Mouse (Mus musculus) heart, embryonic 14.5 days (tissue): ENCODE measurements around the gene Six5. TPM values are rescaled to one million over a fixed set of nuclear protein-coding genes. Genes with fewer than 3 reads are reported as not detected.
A peak's percentile ranks its signal among the peaks of the same experiment; 100 is the strongest.

Source experiments
- ATAC-seq: fragments of 200-750 bp; cut with Nextera tagmentation; 2 replicates; pipeline ENCODE4 v1.8.0; 2017; ENCODE audit warnings: low read depth, moderate TSS enrichment; ENCODE audit not compliant: insufficient number of reproducible peaks, insufficient read depth, low FRiP score
- H3K27ac ChIP-seq, 2 experiments: fragments of 200-500 bp in 1 of 2; fragments of 300-500 bp in 1 of 2; sonication (generic) in 1 of 2; replicated peaks in 1 of 2; 2 replicates each; pipeline ENCODE4 v1.5.1; 2012 to 2014; ENCODE audit warnings: low read depth in 2 of 2, low read length in 2 of 2, control low read depth in 1 of 2, mild to moderate bottlenecking in 1 of 2, mixed read lengths in 1 of 2; ENCODE audit not compliant: control insufficient read depth in 1 of 2, insufficient read depth in 1 of 2
- H3K27me3 ChIP-seq: fragments of 300-500 bp; sonication (generic); 2 replicates; pipeline ENCODE4 v1.6.1; 2014; ENCODE audit warnings: mild to moderate bottlenecking, low read length, control low read depth; ENCODE audit not compliant: control insufficient read depth, insufficient read depth
- H3K36me3 ChIP-seq: fragments of 300-500 bp; sonication (generic); 2 replicates; pipeline ENCODE4 v1.6.1; 2014; ENCODE audit warnings: mild to moderate bottlenecking, control low read depth, low read length, mixed read lengths; ENCODE audit not compliant: control insufficient read depth, insufficient read depth
- H3K4me1 ChIP-seq, 2 experiments: fragments of 200-500 bp in 1 of 2; fragments of 300-500 bp in 1 of 2; sonication (generic) in 1 of 2; 2 replicates each; pipeline ENCODE4 v1.6.1; 2012 to 2014; ENCODE audit warnings: low read length in 2 of 2, control low read depth in 1 of 2, mixed read lengths in 1 of 2; ENCODE audit not compliant: control insufficient read depth in 2 of 2, insufficient read depth in 2 of 2
- H3K4me2 ChIP-seq: fragments of 300-500 bp; sonication (generic); 2 replicates; pipeline ENCODE4 v1.6.1; 2014; ENCODE audit warnings: mild to moderate bottlenecking, low read length
- H3K4me3 ChIP-seq, 2 experiments: fragments of 200-500 bp in 1 of 2; fragments of 300-500 bp in 1 of 2; sonication (generic) in 1 of 2; 2 replicates each; pipeline ENCODE4 v1.5.1; 2012 to 2014; ENCODE audit warnings: low read length in 2 of 2, mild to moderate bottlenecking in 2 of 2, control low read depth in 1 of 2, low read depth in 1 of 2, moderate library complexity in 1 of 2; ENCODE audit not compliant: control insufficient read depth in 1 of 2, insufficient read depth in 1 of 2
- H3K9ac ChIP-seq: fragments of 300-500 bp; sonication (generic); 2 replicates; pipeline ENCODE4 v1.6.1; 2014; ENCODE audit warnings: mild to moderate bottlenecking, low read length
- H3K9me3 ChIP-seq: fragments of 300-500 bp; sonication (generic); 2 replicates; pipeline ENCODE4 v1.6.1; 2016; ENCODE audit warnings: low read length, control low read depth; ENCODE audit not compliant: control insufficient read depth
- WGBS: fragments of 180-500 bp; shearing (Covaris S2); extraction: QIAGEN DNeasy Blood & Tissue Kit; methylation state at CpG from one replicate; pipeline ENCODE4 v1.1.7; 2014; 5-methylcytosine and 5-hydroxymethylcytosine counted together
- polyA plus RNA-seq: library from polyadenylated mRNA; unstranded; fragments of >200 nt; fragmentation: Nextera tagmentation; extraction: Ambion mirVana; gene quantifications from 2 replicates; pipeline ENCODE4 v1.2.1, GENCODE M21; 2014

Six5 gene
- polyA plus RNA-seq, 1 experiment from 2014 or later, result 8.3 TPM

- no peaks in the 10 kb centered on the region for H3K9me3 ChIP-seq
- H3K27me3 ChIP-seq, result no peaks in the 10 kb centered on the region
- no peak for ATAC-seq
- peak overlapping the region; percentile 66; the same call in 1 of the 2 replicates for H3K9ac ChIP-seq
- H3K4me3 ChIP-seq, result no peak overlapping the region
- H3K4me2 ChIP-seq, result peak overlapping the region; percentile 87
- H3K4me1 ChIP-seq, result peaks cover 29 to 30% of the 10 kb centered on the region in 2 experiments
- whole genome bisulfite sequencing, result 48% methylated on average over 17 of the region's 17 CpGs
- peak overlapping the region; percentile 92 to 100; a peak in 2 of 4 replicates for H3K27ac ChIP-seq
- H3K36me3 ChIP-seq, result peaks cover 52% of the 10 kb centered on the region
Observed at GRCm38 (mm10) chr7:19091913-19092312, 2.5 kb upstream of the Six5 start.

- WGBS, result 7% methylated on average over 36 of the region's 38 CpGs
Observed at GRCm38 (mm10) chr7:19092381-19093173, 1.8 kb upstream of the Six5 start.

GRCm38 (mm10) chr7:19093174-19093521 is 1.2 kb upstream of the Six5 start:
- peaks cover 30 to 42% of the 10 kb centered on the region in 2 experiments for H3K4me1 ChIP-seq
- no peaks in the 10 kb centered on the region for H3K27me3 ChIP-seq
- peaks cover 51% of the 10 kb centered on the region for H3K36me3 ChIP-seq
- H3K9me3 ChIP-seq, result no peaks in the 10 kb centered on the region
- H3K9ac ChIP-seq, result peak overlapping the region; percentile 66
- peak overlapping the region; percentile 92 to 100 for H3K27ac ChIP-seq
- peak overlapping the region; percentile 48 to 79 for H3K4me3 ChIP-seq
- peak overlapping the region; percentile 87 for H3K4me2 ChIP-seq
- WGBS, result 0% methylated on average over 10 of the region's 15 CpGs
- ATAC-seq, result peak; percentile 35

More at GRCm38 (mm10) chr7:19092381-19093173, 1.8 kb upstream of the Six5 start:
- peak overlapping the region; percentile 48 to 79 for H3K4me3 ChIP-seq
- peak; percentile 40 for ATAC-seq
- H3K9me3 ChIP-seq, result no peaks in the 10 kb centered on the region
- H3K36me3 ChIP-seq, result peaks cover 52% of the 10 kb centered on the region
- peak overlapping the region; percentile 66 for H3K9ac ChIP-seq
- peaks cover 30 to 37% of the 10 kb centered on the region in 2 experiments for H3K4me1 ChIP-seq
- peak overlapping the region; percentile 87 for H3K4me2 ChIP-seq
- H3K27me3 ChIP-seq, result no peaks in the 10 kb centered on the region
- peak overlapping the region; percentile 92 to 100 for H3K27ac ChIP-seq

GRCm38 (mm10) chr7:19093537-19094385 is 633 bp upstream of the Six5 start:
- peaks cover 30 to 45% of the 10 kb centered on the region in 2 experiments for H3K4me1 ChIP-seq
- peaks cover 50% of the 10 kb centered on the region for H3K36me3 ChIP-seq
- no peaks in the 10 kb centered on the region for H3K27me3 ChIP-seq
- peak overlapping the region; percentile 96 for H3K9ac ChIP-seq
- peak overlapping the region; percentile 79 to 89 for H3K4me3 ChIP-seq
- under 1% methylated on average over 45 of the region's 45 CpGs for WGBS
- H3K9me3 ChIP-seq, result no peaks in the 10 kb centered on the region
- H3K4me2 ChIP-seq, result peak overlapping the region; percentile 87
- peak; percentile 78 for ATAC-seq
- peak overlapping the region; percentile 99 to 100 for H3K27ac ChIP-seq

GRCm38 (mm10) chr7:19094826-19095750 is 694 bp downstream of the Six5 start:
- Histone ChIP-seq H3K4me1 (peaks cover 30 to 45% of the 10 kb centered on the region in 2 experiments), H3K27ac (peak overlapping the region; percentile 92 to 100), H3K27me3 (no peaks in the 10 kb centered on the region), H3K4me2 (peak overlapping the region; percentile 87), H3K36me3 (peaks cover 39% of the 10 kb centered on the region), H3K9me3 (no peaks in the 10 kb centered on the region), H3K4me3 (peak overlapping the region; percentile 79 to 89), H3K9ac (peak overlapping the region; percentile 96)
- WGBS, result under 1% methylated on average over 69 of the region's 87 CpGs
- no peak for ATAC-seq

GRCm38 (mm10) chr7:19095751-19096110 is 1.3 kb downstream of the Six5 start:
- Histone ChIP-seq H3K4me2 (peak overlapping the region; percentile 87), H3K9ac (peak overlapping the region; percentile 96), H3K4me1 (peaks cover 30 to 45% of the 10 kb centered on the region in 2 experiments), H3K27ac (peak overlapping the region; percentile 92 to 100), H3K4me3 (peak overlapping the region; percentile 79 to 89), H3K27me3 (no peaks in the 10 kb centered on the region), H3K9me3 (no peaks in the 10 kb centered on the region), H3K36me3 (peaks cover 33% of the 10 kb centered on the region)
- no peak for ATAC-seq
- under 1% methylated on average over 18 of the region's 19 CpGs for WGBS
